Mouse (Mus musculus) G1E (cell line): ENCODE measurements around the gene Ebf1.

ENCODE experiments used
- CTCF ChIP-seq: IDR thresholded peaks from 2 replicates; pipeline ENCODE4 v1.5.1; 2012; ENCODE audit warnings: low read depth, low read length, inconsistent platforms, mixed read lengths
- GATA1 ChIP-seq: IDR thresholded peaks from 2 replicates; pipeline ENCODE4 v1.6.1; 2012; ENCODE audit warnings: borderline replicate concordance, low read length, inconsistent platforms, mixed read lengths
- POLR2AphosphoS5 ChIP-seq: IDR thresholded peaks from 2 replicates; pipeline ENCODE4 v1.6.1; 2012; ENCODE audit warnings: low read depth, low read length, inconsistent platforms; ENCODE audit not compliant: insufficient replicate concordance
- TAL1 ChIP-seq: conservative IDR thresholded peaks from 2 replicates; pipeline ENCODE4 v1.6.1; 2012; ENCODE audit warnings: low read depth, low read length, inconsistent platforms, mixed read lengths

DNA sequence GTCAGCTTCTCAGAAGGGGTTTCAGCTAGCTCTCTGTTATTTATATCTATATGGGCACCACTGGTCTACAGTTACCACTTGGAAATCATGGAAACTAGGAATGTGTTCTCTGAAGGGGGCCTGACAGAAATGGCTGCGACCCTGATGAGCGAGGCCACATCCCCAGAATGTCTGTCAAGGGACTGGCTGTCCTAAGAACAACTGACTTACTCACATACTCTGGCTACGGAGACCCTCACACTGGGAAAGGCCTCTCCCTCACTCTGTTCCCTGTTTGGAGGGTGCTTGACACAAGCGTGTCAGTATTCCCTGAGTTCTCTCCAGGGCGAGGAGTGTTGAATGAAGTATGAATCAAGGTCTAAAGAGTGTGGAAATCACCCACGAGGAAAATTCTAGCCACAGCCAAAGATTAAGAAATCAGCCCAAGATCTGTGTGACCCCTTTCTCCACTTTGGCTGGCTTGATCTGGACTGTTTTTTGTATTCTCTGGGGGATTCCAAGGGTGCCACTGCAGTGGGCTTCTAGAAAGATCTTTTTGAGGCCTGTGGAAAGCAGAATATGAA, 40.8 kb downstream of the Ebf1 start:
- no peak for TF ChIP-seq CTCF
- TF ChIP-seq GATA1: no peak
- TF ChIP-seq POLR2AphosphoS5: no peak
- TF ChIP-seq TAL1: no peak
